Mouse (Mus musculus) heart, postnatal 4 days (tissue): Measurements from ENCODE around the gene Sult4a1. TPM values are rescaled to one million over a fixed set of nuclear protein-coding genes. Genes with fewer than 3 reads are reported as not detected.
A peak's percentile ranks its signal among the peaks of the same experiment; 100 is the strongest.

Experiments used
- DNase-seq: peaks from one replicate; pipeline ENCODE4 v3.0.0; 2021
- total RNA-seq, 2 experiments: library from RNA; stranded (reverse); gene quantifications; 2 replicates each; pipeline ENCODE4 v1.2.3; 2021

Gene Sult4a1
- total RNA-seq, 2 experiments from 2014 or later: 0.19 to 0.38 TPM

DNA sequence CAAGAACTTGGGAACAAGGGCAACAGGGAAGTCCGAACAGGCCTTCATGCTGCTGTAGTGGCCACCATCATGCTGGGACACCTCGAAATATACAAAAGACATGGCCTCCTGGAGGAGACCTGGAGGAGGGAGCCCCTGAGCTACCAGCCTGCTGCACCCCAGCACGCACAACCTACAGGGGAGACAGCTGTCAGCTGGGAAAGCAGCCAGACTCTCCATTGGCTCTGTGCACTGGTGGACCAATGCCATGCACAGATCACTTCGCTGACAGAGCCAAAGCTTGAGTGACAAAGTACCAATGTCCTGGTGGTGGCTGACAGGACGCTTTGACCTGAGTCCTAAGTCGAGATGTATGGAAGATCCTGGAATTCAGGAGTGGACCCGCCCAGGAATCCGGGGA, 9.5 kb downstream of the Sult4a1 start:
- DNase-seq: no peak

DNA sequence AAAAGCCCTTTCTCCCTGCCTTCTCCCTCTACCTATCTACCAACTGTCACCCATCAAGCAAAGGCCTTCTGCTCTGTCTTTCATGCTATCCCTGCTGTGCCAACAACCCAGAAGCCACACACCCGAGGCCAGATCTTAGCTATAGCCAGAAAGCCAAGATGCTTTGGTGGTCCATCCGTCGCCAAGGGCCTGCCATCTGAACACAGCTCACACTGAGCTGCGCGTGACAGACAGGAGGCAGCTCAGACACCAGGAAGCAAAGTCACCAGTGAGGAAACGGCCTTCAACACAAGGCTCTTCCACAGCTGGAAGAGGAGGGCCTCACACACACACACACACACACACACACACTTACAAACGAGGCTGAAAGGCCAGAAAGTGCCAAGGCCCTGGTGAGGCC, 10.6 kb downstream of the Sult4a1 start:
- DNase-seq: no peak

DNA sequence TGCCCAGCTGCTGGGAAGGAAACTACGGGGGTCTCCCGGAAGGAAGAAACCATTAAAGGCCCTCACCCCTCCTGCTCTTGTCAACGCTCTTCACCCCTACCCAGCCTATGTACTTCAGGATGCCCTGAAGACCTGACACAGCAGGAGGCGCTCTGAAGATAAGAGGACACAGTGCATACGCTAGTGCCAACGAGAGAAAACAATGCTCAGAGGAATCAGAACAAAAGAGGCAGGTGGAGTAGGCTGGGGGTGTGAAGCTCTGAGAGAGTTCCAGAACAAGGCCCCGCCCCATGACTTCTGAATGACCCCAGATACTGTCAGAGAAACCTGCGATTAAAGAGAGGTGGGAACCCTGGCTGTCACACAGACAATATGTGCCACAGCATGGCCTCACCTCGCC, 18.8 kb downstream of the Sult4a1 start:
- no peak for DNase-seq

DNA sequence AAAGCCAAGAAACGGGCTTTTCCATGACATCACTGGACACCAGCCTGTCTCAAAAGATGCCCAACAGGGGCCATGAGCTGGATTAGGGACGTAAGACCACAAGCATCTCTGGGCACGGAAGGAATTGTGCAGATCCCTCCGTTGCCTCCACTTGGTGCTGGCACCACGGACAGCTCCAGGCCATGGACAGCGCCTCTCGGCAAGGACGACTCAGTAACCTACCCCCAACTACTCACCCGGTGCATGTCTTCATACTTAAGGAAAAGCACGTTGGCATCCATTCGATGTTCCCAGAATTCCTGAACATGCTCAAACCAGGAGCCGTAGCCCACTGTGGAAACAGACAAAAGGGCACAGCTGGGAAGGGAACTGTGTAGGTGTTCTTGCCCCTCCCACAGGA, 19.2 kb downstream of the Sult4a1 start:
- peak; percentile 40 for DNase-seq

DNA sequence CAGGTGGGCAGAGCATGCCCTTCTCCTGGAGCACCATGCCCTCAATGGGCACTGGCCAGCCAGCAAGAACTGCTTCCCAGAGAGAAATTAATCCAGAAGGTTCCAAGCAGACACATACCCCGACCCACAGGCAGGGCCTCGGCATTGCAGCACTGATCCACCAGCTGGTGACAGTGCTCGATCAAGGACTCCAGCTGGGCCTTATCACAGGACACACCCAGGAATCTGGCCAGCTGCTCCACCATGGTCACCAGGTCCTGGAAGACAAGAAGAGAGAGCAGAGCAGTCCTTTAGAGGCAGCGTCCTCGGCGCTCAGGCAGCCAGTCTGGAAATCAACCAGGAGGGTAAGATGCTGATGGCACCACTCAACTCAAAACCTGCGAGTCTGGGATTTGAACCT, 25.5 kb downstream of the Sult4a1 start:
- DNase-seq: peak; percentile 13

DNA sequence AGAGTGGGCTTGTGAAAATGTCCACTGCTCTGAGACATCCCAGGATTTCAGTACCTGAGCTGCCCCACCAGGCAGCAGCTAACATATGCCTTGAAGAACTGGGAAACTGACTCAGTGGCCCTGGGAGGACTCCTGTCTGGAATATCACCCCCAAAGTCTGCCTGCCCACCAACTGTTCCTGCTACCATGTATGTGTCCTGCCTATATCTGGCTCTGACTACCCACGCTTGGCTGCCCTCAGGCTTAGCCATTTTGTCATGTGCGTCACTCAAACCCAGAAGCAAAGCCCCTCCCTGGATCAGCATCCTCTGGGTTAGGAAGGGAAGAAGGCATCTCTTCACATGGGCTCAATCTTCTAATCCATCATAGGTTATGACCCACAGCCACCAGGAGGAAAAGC, 26.0 kb downstream of the Sult4a1 start:
- DNase-seq: no peak

DNA sequence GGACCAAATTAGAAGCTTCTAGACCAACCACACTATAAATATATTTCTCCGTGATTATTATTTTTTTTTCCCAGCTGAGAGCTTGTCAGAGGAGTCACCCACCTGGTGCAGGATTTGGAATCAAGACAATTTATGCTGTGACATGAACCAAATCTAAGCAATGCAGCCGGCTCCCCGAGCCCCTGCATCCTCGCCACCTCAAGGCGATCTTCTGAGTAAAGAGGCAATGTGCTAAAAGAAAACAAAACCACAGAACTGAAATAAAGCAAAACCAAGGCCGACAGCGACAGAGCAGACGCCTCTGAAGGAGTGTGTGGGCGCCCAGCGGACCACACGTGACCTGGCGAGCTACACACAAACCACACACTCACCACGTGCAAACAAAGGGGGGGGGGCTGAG, 26.9 kb downstream of the Sult4a1 start:
- DNase-seq: no peak

DNA sequence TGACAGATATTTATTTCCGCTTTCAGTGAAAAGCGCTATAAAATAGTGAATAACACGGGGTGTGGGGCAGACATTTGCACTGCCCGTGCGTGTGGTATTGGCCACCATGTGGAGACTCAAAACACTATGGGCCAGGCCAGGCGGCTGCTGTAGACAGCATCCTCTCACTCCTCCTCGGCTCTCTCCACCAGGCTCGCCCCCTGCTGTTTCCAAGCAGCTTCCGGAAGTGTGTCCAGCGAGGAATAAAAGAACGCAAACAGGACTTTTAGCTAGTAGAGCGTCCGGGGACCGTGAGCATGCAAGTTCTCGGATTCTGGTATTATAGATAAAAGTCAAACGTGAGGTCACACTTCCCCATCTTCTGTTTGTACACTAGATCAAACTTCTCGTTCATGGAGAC, 28.4 kb downstream of the Sult4a1 start:
- no peak for DNase-seq

DNA sequence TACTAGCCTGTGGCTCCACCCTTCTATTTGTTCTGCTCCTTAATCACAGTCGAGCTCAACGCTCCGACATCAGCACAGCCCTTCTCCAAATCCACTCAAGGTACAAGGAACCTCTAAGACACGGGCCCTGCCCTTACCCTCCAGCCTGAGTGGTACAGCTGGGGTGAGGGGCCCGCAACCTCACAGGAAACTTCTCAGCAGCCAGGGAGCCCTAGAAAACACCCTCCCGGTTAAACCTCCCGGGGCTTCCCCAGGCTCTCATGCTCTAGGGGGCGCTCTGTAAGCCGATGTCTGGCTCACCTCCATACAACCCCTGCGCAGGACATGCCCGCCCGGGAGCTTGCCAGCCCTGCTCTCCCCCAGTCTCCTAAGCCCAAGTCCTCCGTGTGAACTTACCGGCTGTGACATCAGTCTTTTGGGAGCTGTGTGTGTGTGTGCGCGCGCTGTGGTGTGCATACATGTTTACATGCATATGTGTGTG, 30.8 kb downstream of the Sult4a1 start:
- DNase-seq: peak; percentile 33

DNA sequence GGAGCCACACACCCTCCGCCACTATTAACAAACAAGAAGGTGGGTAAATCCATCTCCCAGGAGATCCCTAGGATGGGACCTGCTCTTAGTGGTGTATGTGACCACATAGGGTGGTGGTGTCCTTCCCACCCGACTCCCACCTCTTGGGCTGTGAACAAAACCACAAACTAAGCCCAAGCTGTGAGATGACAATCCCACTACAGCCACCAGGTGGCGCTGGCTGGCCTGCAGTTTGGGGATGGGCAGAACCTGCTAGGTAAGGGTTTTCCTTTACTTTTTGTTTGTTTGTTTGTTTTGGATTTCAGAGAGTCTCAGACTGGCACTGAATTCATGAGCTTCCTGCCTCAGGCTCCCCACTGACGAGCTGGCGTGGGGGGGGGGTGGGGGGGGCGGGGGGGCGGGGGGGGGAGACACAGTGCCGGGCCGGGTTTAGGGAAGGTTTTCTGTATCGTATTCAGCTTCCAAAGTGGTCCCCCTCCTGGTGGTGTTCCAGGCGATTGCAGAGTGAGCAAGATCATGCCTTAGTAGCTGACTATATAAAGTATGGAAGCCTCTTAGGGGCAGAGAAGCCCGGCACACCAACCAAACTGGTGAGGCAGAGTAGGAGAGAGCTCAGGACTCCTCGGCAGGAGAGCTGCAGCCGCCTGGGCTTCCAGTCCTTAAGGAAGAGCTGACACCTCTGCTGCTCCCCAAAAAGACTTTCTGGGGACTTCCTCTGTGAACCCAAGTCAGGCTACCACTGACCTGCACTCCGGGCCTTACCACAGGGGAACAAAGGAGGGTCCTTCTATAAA, 31.4 kb downstream of the Sult4a1 start:
- peak; percentile 76 for DNase-seq

DNA sequence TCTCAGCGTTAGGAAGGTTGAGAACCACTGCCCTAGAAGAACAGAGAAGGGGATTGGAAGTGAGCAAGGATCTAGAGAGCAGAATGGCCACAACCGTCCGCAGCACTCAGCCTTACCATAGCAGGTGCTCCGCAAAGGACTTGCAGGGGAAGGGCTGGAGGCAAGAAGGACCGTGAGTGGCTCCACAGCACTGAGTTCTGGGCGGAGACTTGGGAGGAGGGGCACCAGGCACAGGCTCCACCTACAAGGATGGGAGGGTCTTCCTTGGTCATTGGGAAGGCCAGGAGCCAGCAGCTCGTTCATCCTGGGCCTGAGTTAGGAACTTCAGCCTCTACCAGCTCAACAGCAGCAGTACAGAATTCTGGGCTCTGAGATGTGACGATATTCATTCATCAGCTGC, 32.5 kb downstream of the Sult4a1 start:
- no peak for DNase-seq

DNA sequence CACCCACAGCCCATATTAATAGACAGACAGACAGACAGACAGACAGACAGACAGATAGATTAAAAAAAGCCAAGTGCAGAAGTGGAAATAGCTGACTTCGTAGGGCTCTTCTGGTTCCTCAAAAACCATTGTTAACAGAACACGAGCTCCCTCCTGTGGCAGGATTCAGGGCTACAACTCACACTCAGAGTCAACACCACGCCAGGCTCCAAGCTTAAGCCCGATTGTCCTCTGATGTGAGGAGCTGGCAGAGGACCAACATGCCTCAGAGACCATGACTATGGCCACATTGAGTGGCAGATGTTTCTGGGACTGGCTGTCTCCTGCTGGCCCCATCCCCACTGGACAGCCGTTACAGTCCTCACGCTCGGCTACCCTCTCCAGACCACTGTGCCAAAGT, 33.3 kb downstream of the Sult4a1 start:
- peak; percentile 72 for DNase-seq

DNA sequence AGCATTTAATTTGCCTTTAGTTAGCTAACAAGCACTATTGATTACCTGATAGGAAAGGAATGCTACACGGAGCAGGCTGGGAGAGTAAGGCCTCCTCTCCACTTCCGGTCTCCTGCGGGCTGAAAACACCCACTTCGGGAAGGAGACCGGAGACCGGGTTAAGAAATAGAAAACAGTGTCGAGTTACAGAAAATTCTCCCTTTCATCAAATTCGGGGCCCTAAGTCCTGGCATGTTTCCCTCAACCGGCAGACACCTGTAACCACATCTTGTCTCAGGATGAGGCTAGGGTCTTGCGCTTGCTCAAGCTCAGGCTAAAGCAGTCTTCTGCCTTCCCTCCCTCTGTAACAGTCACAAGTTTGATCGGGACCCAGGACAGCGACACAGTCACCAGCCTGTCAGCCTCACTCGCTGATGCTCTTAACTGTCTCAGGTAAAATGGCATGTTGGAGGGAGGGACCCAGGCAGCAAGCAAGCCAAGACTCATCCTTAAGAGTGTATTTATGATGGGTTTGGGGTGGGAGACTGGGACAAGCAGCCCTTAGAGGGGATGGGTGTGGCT, 35.4 kb downstream of the Sult4a1 start:
- no peak for DNase-seq

DNA sequence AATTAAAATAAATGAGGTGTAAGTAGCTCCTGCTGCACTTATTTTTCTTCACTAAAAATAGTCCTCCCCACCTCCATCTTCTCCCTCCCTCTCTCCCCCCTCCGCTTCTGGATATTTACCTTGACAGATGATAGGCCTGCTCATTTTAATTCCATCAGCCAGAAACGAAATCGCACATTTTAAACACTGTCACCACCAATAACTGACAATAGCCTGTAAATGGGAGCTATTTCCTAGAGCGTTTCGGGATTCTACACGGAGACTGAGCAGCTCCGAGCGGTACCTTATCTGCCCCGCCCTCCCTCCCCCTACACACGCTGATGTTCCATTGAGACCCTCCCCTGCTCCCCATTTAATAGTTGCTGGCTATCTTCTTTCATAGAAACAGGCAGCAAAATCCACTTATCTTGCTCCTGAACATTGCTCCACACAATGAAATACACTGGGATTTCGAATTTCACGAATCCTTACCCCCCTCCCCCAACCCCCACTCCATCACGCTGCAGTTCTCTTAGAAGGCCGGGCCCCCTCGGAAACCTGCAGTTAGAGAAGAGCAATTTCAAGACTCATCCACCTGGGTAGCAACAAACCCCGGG, 36.0 kb downstream of the Sult4a1 start:
- DNase-seq: no peak

DNA sequence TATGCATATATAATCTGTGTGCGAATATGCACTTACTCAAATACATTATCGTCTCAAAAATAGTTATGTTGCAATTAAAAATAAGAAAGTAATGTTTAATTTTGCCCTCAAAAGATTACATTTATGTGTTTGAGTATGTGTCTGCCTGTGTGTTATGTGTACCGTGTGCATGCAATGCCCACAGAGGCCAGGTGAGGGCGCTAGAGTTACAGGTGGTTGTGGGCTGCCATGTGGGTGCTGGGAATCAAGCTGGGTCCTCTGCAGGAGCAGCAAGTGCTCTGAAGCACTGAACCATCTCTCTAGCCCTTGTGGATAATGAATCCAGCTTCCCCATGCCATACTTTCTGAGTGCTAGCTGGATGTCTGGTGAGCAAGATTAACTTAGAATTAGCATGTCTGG, 39.9 kb downstream of the Sult4a1 start:
- no peak for DNase-seq

DNA sequence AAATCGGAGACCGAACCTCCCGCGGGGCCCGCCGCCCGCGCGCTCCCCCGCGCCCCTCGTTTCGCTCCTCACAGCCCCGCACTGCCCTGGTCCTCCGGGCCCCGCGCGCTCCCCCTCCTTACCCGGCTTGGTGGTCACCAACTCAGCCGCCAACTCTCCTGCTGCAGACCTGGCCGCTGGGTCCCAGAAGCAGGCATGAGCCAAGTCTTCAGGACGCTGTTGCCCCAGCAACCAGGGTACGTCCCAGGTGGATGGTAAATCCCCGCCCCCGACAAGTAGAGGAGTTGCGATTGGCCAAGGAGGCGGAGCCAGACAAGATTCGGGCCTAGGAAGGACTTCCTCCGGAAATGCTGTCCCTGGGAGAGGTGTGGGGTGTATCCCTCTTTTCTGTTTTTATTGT, 40.4 kb downstream of the Sult4a1 start, which contains the start of gene Efcab6:
Gene Efcab6, minus strand, starts transcription at position 240 of the 400 bp plus-strand sequence.
- no peak for DNase-seq

DNA sequence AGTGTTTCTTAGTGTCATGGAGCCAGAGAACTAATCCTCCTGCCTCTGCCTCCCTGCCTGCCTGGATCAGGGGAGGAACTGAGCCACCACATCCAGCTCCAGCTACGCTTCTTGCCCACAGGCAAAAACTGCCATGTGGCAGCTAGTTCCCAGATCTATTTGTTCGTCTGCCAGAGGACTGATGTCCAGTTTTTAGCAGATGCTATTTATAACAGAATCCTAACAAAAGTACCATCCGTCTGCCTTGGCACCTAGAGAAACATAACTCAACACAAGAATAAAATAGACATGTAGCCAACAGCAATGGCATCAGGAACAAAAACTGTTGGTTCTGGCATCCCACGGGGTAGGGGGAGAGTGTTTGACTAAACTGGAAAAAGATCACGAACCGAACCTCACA, 46.7 kb downstream of the Sult4a1 start:
- no peak for DNase-seq

DNA sequence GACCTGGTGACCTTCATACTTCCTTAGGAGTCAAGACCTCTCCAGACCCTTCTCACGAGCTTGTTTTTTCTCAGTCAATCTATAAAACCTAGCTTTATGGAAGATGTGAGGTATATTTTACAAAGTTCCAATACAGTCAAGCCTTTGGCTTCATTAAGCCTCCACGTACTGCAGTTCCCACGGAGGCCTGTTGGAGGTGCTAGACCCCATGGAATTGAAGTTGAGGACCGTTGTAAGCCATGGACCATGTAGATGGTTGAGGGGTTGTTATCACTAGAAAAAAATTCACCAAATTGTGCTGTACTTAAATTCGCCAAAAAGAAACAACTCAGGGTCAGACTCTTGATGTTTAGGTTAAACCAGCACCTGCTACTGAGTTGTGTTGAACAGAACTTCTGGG, 49.5 kb downstream of the Sult4a1 start:
- no peak for DNase-seq

DNA sequence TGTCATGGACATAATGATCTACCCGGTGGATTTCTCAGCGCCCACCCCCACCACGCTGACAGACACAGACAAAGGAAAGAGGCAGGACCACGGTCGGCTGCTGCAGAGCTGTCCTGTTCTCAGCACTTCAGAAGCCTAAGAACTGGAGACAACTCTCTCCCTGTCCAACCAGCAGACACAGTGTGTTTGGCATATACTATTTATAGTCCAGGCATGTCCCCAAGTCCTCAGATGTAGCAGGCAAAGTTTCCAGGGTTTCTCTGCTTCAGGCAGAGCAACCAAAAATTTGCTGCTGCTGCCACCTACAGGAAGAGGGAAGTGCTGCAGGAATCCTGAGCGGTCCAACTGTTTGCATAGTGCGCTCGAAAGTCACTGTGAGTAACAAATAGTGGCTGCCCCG, 51.7 kb downstream of the Sult4a1 start:
- peak; percentile 89 for DNase-seq

DNA sequence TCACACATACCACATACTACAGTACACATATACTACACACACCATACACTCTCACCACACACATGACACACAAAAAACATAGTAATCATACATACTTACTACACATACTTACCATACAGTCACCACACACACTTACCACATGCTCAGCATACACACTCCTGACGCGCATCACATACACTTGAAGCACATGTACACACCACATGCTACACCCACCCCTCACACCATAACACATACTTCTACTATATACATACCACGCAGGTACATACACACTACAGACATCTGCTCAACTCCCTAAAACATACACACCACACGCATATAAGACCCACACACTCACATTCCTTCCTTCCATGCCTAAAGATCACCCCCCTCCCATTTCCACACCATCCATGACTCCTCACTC, 52.3 kb downstream of the Sult4a1 start:
- no peak for DNase-seq

DNA sequence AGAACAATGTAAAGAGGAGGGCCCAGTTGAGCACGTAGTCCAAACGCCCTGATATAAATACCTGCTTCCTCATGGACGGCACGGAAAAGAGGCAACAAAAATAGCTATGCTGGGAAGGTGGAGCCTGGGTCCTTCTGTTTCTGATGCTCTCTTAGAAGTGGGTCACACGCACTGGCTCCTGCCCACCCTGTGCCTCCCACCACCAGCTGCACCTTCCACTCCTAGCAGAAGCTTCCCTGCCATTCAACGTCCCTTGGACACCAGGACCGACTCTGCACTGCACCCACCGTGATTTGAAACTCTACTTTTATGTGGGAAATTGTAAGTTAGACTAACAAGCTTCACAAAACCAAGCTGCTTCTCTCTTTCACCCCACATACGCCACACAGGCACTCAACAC, 53.2 kb downstream of the Sult4a1 start:
- DNase-seq: no peak

DNA sequence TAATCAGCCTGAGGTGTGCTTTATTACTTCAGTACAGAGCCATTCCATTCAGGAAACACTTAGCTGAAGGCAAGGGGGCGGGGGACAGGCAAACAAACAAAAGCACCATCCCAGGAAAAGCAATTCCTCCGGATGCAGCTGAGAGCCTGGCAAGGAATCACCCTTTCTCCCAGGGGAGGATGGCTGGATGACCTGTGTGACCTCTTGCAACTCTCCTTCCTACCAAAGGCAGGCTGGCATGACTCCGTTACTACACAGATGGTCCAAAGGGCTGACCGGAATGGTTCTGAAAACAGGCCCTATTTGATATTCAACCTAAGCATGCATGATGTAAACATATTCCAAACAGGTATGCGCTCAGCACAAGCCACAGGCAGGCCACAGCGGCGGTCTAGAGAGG, 56.0 kb downstream of the Sult4a1 start:
- peak; percentile 17 for DNase-seq

DNA sequence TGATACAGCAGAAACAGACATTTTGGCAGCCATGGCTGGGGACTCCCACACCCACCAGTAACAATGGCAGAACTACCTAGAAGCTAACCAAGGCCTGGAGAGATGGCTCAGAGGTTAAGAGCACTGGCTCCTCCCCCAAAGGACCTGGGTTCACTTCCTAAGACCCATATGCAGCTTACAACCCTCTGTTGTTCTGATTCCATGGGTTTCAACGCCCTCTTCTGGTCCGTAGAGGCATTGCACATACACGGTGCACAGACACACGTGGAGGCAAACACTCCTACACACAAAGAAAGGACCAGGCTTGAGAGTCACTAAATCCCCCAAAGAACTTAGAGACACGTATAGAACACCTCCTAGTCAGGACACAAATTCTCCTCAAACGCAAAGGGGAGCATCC, 60.0 kb downstream of the Sult4a1 start:
- DNase-seq: no peak

DNA sequence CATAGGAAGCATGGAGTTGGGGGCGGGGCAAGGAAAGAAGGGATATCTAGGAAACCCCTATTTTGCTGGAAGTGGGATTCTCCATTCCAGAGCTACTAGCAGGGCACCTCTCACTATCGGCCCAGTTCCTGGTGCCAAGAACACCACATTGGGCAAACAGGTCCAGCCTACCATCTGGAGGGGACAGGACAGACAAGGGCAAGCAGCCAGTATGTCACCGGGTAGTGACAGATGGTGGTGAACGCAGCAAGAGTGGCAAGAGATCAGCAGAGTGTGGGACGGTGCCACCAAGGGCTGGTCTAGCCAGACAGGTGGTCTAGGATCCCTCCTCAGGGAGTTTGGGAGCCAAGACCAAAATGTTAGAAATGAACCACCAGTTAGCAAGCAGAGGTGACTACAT, 68.5 kb downstream of the Sult4a1 start:
- no peak for DNase-seq
